Mouse (Mus musculus) skeletal muscle tissue, postnatal 0 days (tissue): Measurements from ENCODE around the gene Olfr1450. TPM values are rescaled to one million over a fixed set of nuclear protein-coding genes. Genes with fewer than 3 reads are reported as not detected.

Source experiments
- polyA plus RNA-seq: library from polyadenylated mRNA; unstranded; fragments of >200 nt; fragmentation: Nextera tagmentation; extraction: Ambion mirVana; gene quantifications from 2 replicates; pipeline ENCODE4 v1.2.1, GENCODE M21; 2015

Gene Olfr1450
- not detected in 2 replicates for polyA plus RNA-seq

GRCm38 (mm10) chr19:12949958-12950357, at the start of gene Olfr1450:
Gene Olfr1450, plus strand, starts transcription at chr19:12950258.

GRCm38 (mm10) chr19:12903643-12904042, 46.4 kb upstream of the Olfr1450 start, which contains the start of gene Olfr1447:
Gene Olfr1447, minus strand, starts transcription at chr19:12903743.

GRCm38 (mm10) chr19:12924319-12924718, 25.7 kb upstream of the Olfr1450 start, which contains the start of gene Olfr1448:
Gene Olfr1448, minus strand, starts transcription at chr19:12924419.

GRCm38 (mm10) chr19:12930540-12930939, 19.5 kb upstream of the Olfr1450 start, which contains the start of gene Olfr1449:
Gene Olfr1449, plus strand, starts transcription at chr19:12930840.

DNA sequence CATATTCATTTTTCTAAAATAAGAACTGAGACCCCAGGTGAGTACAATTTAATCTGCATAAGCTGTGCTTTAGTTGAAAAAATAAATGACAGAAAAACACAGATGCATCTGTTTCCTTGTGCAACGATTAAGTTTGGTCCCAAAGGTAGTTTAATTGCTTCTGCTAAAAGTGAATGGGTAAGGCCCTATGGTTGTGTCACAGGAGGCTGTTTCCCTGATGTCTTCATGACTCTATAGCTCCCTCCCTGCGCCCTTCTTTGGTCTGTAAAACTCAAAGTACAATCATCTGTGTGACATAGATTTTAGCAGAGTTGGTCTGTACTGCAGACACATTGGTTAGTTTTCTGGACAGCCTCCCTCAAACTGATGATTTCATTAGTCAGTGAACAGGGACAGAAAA, 44.7 kb downstream of the Olfr1450 start, which contains the start of gene Olfr1451:
Gene Olfr1451, plus strand, starts transcription at position 301 of the 400 bp plus-strand sequence.

Other genes with a start within 250 kb of the Olfr1450 start
- gene Cntf, start 184.6 kb upstream of the Olfr1450 start, polyA plus RNA-seq: 0.16 and 0.63 TPM in 2 replicates
- 10.3 and 11.7 TPM in 2 replicates for gene Zfp91, start 154.1 kb upstream of the Olfr1450 start, polyA plus RNA-seq
- 3.0 and 3.6 TPM in 2 replicates for gene Lpxn, start 154.1 kb upstream of the Olfr1450 start, polyA plus RNA-seq
- not detected in 2 replicates for gene Gm5244, start 103.6 kb upstream of the Olfr1450 start, polyA plus RNA-seq
- gene Olfr1444, start 93.0 kb upstream of the Olfr1450 start, polyA plus RNA-seq: not detected in 2 replicates
- gene Olfr1445, start 66.4 kb upstream of the Olfr1450 start, polyA plus RNA-seq: not detected in 2 replicates
- gene Olfr1446, start 56.7 kb upstream of the Olfr1450 start, polyA plus RNA-seq: not detected in 2 replicates
- gene Olfr1447, start 46.5 kb upstream of the Olfr1450 start, polyA plus RNA-seq: not detected in 2 replicates
- not detected in 2 replicates for gene Olfr1448, start 25.8 kb upstream of the Olfr1450 start, polyA plus RNA-seq
- gene Olfr1449, start 19.4 kb upstream of the Olfr1450 start, polyA plus RNA-seq: not detected in 2 replicates
- not detected in 2 replicates for gene Olfr1451, start 44.8 kb downstream of the Olfr1450 start, polyA plus RNA-seq
- gene Olfr1453, start 78.1 kb downstream of the Olfr1450 start, polyA plus RNA-seq: not detected in 2 replicates
- gene Olfr1454, start 110.4 kb downstream of the Olfr1450 start, polyA plus RNA-seq: not detected in 2 replicates
- not detected in 2 replicates for gene Olfr1457, start 147.6 kb downstream of the Olfr1450 start, polyA plus RNA-seq
- not detected in 2 replicates for gene Olfr1458, start 156.5 kb downstream of the Olfr1450 start, polyA plus RNA-seq
- not detected in 2 replicates for gene Olfr1459, start 199.3 kb downstream of the Olfr1450 start, polyA plus RNA-seq
- not detected in 2 replicates for gene Olfr1461, start 212.7 kb downstream of the Olfr1450 start, polyA plus RNA-seq
- not detected in 2 replicates for gene Olfr1462, start 235.5 kb downstream of the Olfr1450 start, polyA plus RNA-seq